Mouse (Mus musculus) layer of hippocampus, adult 2 months (tissue): ENCODE measurements around the gene Gm16223. TPM values are rescaled to one million over a fixed set of nuclear protein-coding genes. Genes with fewer than 3 reads are reported as not detected.
A peak's percentile ranks its signal among the peaks of the same experiment; 100 is the strongest.

Source experiments
- DNase-seq, 2 experiments: peaks; one replicate each; pipeline ENCODE4 v3.0.0; 2022; ENCODE audit warnings: low spot score in 2 of 2
- H3K27ac ChIP-seq: fragments of 200-600 bp; 2 replicates; pipeline ENCODE4 v1.8.1; 2022
- H3K4me3 ChIP-seq: fragments of 200-600 bp; 2 replicates; pipeline ENCODE4 v1.8.1; 2022; ENCODE audit warnings: mild to moderate bottlenecking
- CTCF ChIP-seq: fragments of 200-600 bp; conservative IDR thresholded peaks from 2 replicates; pipeline ENCODE4 v1.8.1; 2022; ENCODE audit warnings: antibody characterized with exemption, mild to moderate bottlenecking, moderate library complexity
- total RNA-seq, 2 experiments: library from RNA; stranded (reverse); gene quantifications; 2 replicates each; pipeline ENCODE4 v1.2.3; 2021

Gene Gm16223
- total RNA-seq, 2 experiments from 2014 or later = 0.12 TPM; not detected in 1

GRCm38 (mm10) chr5:42250376-42250775 lies 182.6 kb downstream of the Gm16223 start:
- H3K4me3 ChIP-seq = no peak overlapping the region
- DNase-seq = peak in 1 of 2 experiments; percentile 29
- no peak overlapping the region for H3K27ac ChIP-seq
- no peak for TF ChIP-seq CTCF

Other genes with a start within 250 kb of the Gm16223 start
- 10 to 100 TPM; 38.7 to 43.1 TPM for gene Bod1l, start 223.6 kb upstream of the Gm16223 start, total RNA-seq